Mouse (Mus musculus) Patski (cell line): ENCODE results near the gene Lcmt1. TPM values are rescaled to one million over a fixed set of nuclear protein-coding genes. Genes with fewer than 3 reads are reported as not detected.

Source experiments
- ATAC-seq: fragments of 100-300 bp; one replicate; pipeline ENCODE4 v1.8.0; 2021
- CTCF ChIA-PET: fragments of 350-600 bp; sonication (Branson Sonifier 250); formaldehyde crosslinking; loops from one replicate; lab custom pipeline; 2022; ENCODE audit warnings: inconsistent platforms; lab: Charles Lee
- POLR2A ChIA-PET: fragments of 350-600 bp; sonication (Branson Sonifier 250); formaldehyde crosslinking; loops from one replicate; lab custom pipeline; 2022; ENCODE audit warnings: antibody characterized with exemption, inconsistent platforms; lab: Charles Lee
- DNase-seq: peaks from one replicate; pipeline ENCODE4 v3.0.0-alpha.2; 2011; ENCODE audit warnings: low read depth, low spot score
- H3K27me3 ChIP-seq: fragments of 371-371 bp; one replicate; pipeline ENCODE4 v1.5.1; 2021
- CTCF ChIP-seq: fragments of 100-300 bp; IDR thresholded peaks from one replicate; pipeline ENCODE4 v1.5.1; 2021
- in situ Hi-C: fragments of 300-500 bp; cut with MboI; formaldehyde crosslinking; loops from 3 replicates; pipeline ENCODE4 v1.11.1; 2018; ENCODE audit warnings: low pct_unique_long_range_greater_than_20kb, mixed read lengths
- polyA plus RNA-seq: library from polyadenylated mRNA; unstranded; gene quantifications from one replicate; pipeline ENCODE4 v1.2.3, GENCODE M21; 2021

Gene Lcmt1
- polyA plus RNA-seq, 1 experiment from 2014 or later: 40.4 TPM

DNA sequence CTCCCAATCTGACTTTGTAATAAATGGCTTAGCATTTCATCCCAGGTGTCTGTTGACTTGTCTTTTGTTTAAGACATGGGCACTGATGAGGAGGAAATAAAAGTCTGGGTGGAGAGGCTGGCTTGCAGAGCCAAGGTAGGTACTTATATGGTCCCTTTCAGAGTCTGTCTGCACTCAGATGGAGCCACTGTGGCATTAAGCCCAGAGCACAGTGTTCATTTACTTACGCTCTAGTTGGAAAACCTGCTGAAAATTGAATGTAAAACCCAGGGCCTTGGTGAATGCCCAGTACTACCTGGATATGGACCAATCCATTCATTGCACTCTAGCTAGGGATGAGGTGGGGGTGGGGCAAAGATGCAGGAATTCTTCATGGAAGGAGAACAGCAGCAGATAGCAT lies 98.4 kb downstream of the Lcmt1 start:
- H3K27me3 ChIP-seq: no peaks in the 10 kb centered on the region
- CTCF ChIA-PET: interaction anchor here (2.9 kb wide), 1 partner anchor 262 kb away, joined by 10 read pairs; no protein-coding TSS in a partner anchor
- DNase-seq: no peak
- no peak for TF ChIP-seq CTCF
- in situ Hi-C loops: loop anchor here (5.0 to 10.0 kb wide), 4 partner anchors 71 to 523 kb away; no protein-coding TSS in a partner anchor
- no peak for ATAC-seq
- POLR2A ChIA-PET: no interaction called here

Other genes with a start within 250 kb of the Lcmt1 start
- gene Tnrc6a, start 245.9 kb upstream of the Lcmt1 start, polyA plus RNA-seq: 34.1 TPM
- not detected for gene Slc5a11, start 155.0 kb upstream of the Lcmt1 start, polyA plus RNA-seq
- 27.4 TPM for gene Arhgap17, start 131 bp downstream of the Lcmt1 start, polyA plus RNA-seq
- not detected for gene Aqp8, start 92.5 kb downstream of the Lcmt1 start, polyA plus RNA-seq
- 4.4 TPM for gene Zkscan2, start 130.7 kb downstream of the Lcmt1 start, polyA plus RNA-seq